Mouse (Mus musculus) heart, embryonic 16.5 days (tissue): ENCODE data around the gene Slc26a10. TPM values are rescaled to one million over a fixed set of nuclear protein-coding genes. Genes with fewer than 3 reads are reported as not detected.

Experiments
- ATAC-seq: fragments of 200-750 bp; cut with Nextera tagmentation; replicated peaks from 2 replicates; pipeline ENCODE4 v1.8.0; 2017; ENCODE audit warnings: moderate number of reproducible peaks; ENCODE audit not compliant: insufficient read depth, low FRiP score; ENCODE audit errors: extremely low read depth
- H3K27ac ChIP-seq: fragments of 300-500 bp; sonication (generic); 2 replicates; pipeline ENCODE4 v1.5.1; 2014; ENCODE audit warnings: mild to moderate bottlenecking, low read length, control low read depth, moderate library complexity
- H3K27me3 ChIP-seq: fragments of 300-500 bp; sonication (generic); 2 replicates; pipeline ENCODE4 v1.6.1; 2014; ENCODE audit warnings: low read length, mixed read lengths; ENCODE audit not compliant: control insufficient read depth, insufficient read depth
- H3K36me3 ChIP-seq: fragments of 300-500 bp; sonication (generic); 2 replicates; pipeline ENCODE4 v1.6.1; 2014; ENCODE audit not compliant: control insufficient read depth, insufficient read depth
- H3K4me1 ChIP-seq: fragments of 300-500 bp; sonication (generic); 2 replicates; pipeline ENCODE4 v1.6.1; 2014; ENCODE audit warnings: low read length, mixed read lengths; ENCODE audit not compliant: control insufficient read depth, insufficient read depth
- H3K4me2 ChIP-seq: fragments of 300-500 bp; sonication (generic); 2 replicates; pipeline ENCODE4 v1.6.1; 2014; ENCODE audit warnings: low read depth, mild to moderate bottlenecking, control low read depth, low read length
- H3K4me3 ChIP-seq: fragments of 300-500 bp; sonication (generic); 2 replicates; pipeline ENCODE4 v1.5.1; 2014; ENCODE audit warnings: mild to moderate bottlenecking, control low read depth, low read length
- H3K9ac ChIP-seq: fragments of 300-500 bp; sonication (generic); 2 replicates; pipeline ENCODE4 v1.6.1; 2014; ENCODE audit warnings: low read length, control low read depth
- H3K9me3 ChIP-seq: fragments of 300-500 bp; sonication (generic); replicated peaks from 2 replicates; pipeline ENCODE4 v1.6.1; 2016; ENCODE audit warnings: low read length; ENCODE audit not compliant: control insufficient read depth
- WGBS: fragments of 180-500 bp; shearing (Covaris S2); extraction: QIAGEN DNeasy Blood & Tissue Kit; methylation state at CpG from one replicate; pipeline ENCODE4 v1.1.7; 2014; 5-methylcytosine and 5-hydroxymethylcytosine counted together
- polyA plus RNA-seq: library from polyadenylated mRNA; unstranded; fragments of >200 nt; fragmentation: Nextera tagmentation; extraction: Ambion mirVana; gene quantifications from 2 replicates; pipeline ENCODE4 v1.2.1, GENCODE M21; 2015

Slc26a10 gene
- polyA plus RNA-seq, 1 experiment from 2014 or later: 16.2 TPM

GRCm38 (mm10) chr10:127171631-127172200 is 8.7 kb downstream of the Slc26a10 start:
- Histone ChIP-seq H3K4me3 (no peak overlapping the region), H3K27me3 (peaks cover 69% of the 10 kb centered on the region), H3K9me3 (no peaks in the 10 kb centered on the region), H3K9ac (no peak overlapping the region), H3K27ac (no peak overlapping the region), H3K36me3 (no peaks in the 10 kb centered on the region), H3K4me2 (no peak overlapping the region), H3K4me1 (peaks cover 7% of the 10 kb centered on the region)
- 73% methylated on average over 15 of the region's 15 CpGs for WGBS
- ATAC-seq: no peak

GRCm38 (mm10) chr10:127170837-127171272 is 9.6 kb downstream of the Slc26a10 start:
- Histone ChIP-seq H3K27me3 (peaks cover 62% of the 10 kb centered on the region), H3K9me3 (no peaks in the 10 kb centered on the region), H3K4me2 (peak overlapping the region; percentile 67), H3K4me1 (peaks cover 7% of the 10 kb centered on the region), H3K27ac (no peak overlapping the region), H3K4me3 (peak overlapping the region; percentile 41), H3K36me3 (no peaks in the 10 kb centered on the region), H3K9ac (peak overlapping the region; percentile 17; the same call in 1 of the 2 replicates)
- ATAC-seq: peak; percentile 56
- under 1% methylated on average over 29 of the region's 29 CpGs for WGBS

GRCm38 (mm10) chr10:127170002-127170401 is 10.4 kb downstream of the Slc26a10 start:
- peaks cover 65% of the 10 kb centered on the region for H3K27me3 ChIP-seq
- H3K4me2 ChIP-seq: peak overlapping the region; percentile 67
- H3K36me3 ChIP-seq: no peaks in the 10 kb centered on the region
- no peaks in the 10 kb centered on the region for H3K9me3 ChIP-seq
- peaks cover 14% of the 10 kb centered on the region for H3K4me1 ChIP-seq
- H3K4me3 ChIP-seq: peak overlapping the region; percentile 41
- WGBS: 10% methylated on average over 22 of the region's 22 CpGs
- no peak overlapping the region for H3K9ac ChIP-seq
- H3K27ac ChIP-seq: no peak overlapping the region
- ATAC-seq: no peak

- no peak overlapping the region for H3K4me2 ChIP-seq
- peaks cover 67% of the 10 kb centered on the region for H3K27me3 ChIP-seq
- H3K4me3 ChIP-seq: no peak overlapping the region
- peaks cover 19% of the 10 kb centered on the region for H3K4me1 ChIP-seq
- no peaks in the 10 kb centered on the region for H3K9me3 ChIP-seq
- no peak for ATAC-seq
- H3K9ac ChIP-seq: no peak overlapping the region
- H3K36me3 ChIP-seq: no peaks in the 10 kb centered on the region
- H3K27ac ChIP-seq: no peak overlapping the region
- 29% methylated on average over 10 of the region's 10 CpGs for WGBS
Observed at GRCm38 (mm10) chr10:127167614-127168192, 12.7 kb downstream of the Slc26a10 start.

- no peak overlapping the region for H3K9ac ChIP-seq
- peaks cover 67% of the 10 kb centered on the region for H3K27me3 ChIP-seq
- H3K27ac ChIP-seq: no peak overlapping the region
Observed at GRCm38 (mm10) chr10:127166771-127167613, 13.5 kb downstream of the Slc26a10 start.

GRCm38 (mm10) chr10:127166404-127166715 is 14.1 kb downstream of the Slc26a10 start:
- H3K4me2 ChIP-seq: peak overlapping the region; percentile 100
- no peak overlapping the region for H3K27ac ChIP-seq
- H3K36me3 ChIP-seq: no peaks in the 10 kb centered on the region
- 2% methylated on average over 11 of the region's 11 CpGs for WGBS
- peak overlapping the region; percentile 73 for H3K4me3 ChIP-seq
- H3K9me3 ChIP-seq: no peaks in the 10 kb centered on the region
- no peak for ATAC-seq
- peaks cover 60% of the 10 kb centered on the region for H3K27me3 ChIP-seq
- no peak overlapping the region; the same call in 1 of the 2 replicates for H3K9ac ChIP-seq
- H3K4me1 ChIP-seq: peaks cover 19% of the 10 kb centered on the region

More at GRCm38 (mm10) chr10:127166771-127167613, 13.5 kb downstream of the Slc26a10 start:
- Histone ChIP-seq H3K4me3 (peak overlapping the region; percentile 73; the same call in 1 of the 2 replicates), H3K4me2 (peak overlapping the region; percentile 100), H3K36me3 (no peaks in the 10 kb centered on the region), H3K9me3 (no peaks in the 10 kb centered on the region), H3K4me1 (peaks cover 19% of the 10 kb centered on the region)
- ATAC-seq: no peak
- 26% methylated on average over 15 of the region's 15 CpGs for WGBS

- Histone ChIP-seq H3K4me3 (peak overlapping the region; percentile 73), H3K36me3 (no peaks in the 10 kb centered on the region), H3K9me3 (no peaks in the 10 kb centered on the region), H3K4me1 (peaks cover 18% of the 10 kb centered on the region), H3K27me3 (peaks cover 55% of the 10 kb centered on the region), H3K4me2 (peak overlapping the region; percentile 100), H3K27ac (peak overlapping the region; percentile 46), H3K9ac (peak overlapping the region; percentile 79)
- ATAC-seq: peak; percentile 38; the same call in 1 of the 2 replicates
- under 1% methylated on average over 53 of the region's 56 CpGs for WGBS
Observed at GRCm38 (mm10) chr10:127165654-127166403, 14.6 kb downstream of the Slc26a10 start.

GRCm38 (mm10) chr10:127165354-127165653 is 15.1 kb downstream of the Slc26a10 start:
- WGBS: under 1% methylated on average over 42 of the region's 42 CpGs
- no peaks in the 10 kb centered on the region for H3K36me3 ChIP-seq

More at GRCm38 (mm10) chr10:127165354-127165653, 15.1 kb downstream of the Slc26a10 start:
- peak overlapping the region; percentile 46 for H3K27ac ChIP-seq
- peak overlapping the region; percentile 79 for H3K9ac ChIP-seq
- H3K4me3 ChIP-seq: peak overlapping the region; percentile 73
- ATAC-seq: peak; percentile 24; the same call in 1 of the 2 replicates
- peaks cover 50% of the 10 kb centered on the region for H3K27me3 ChIP-seq
- H3K9me3 ChIP-seq: no peaks in the 10 kb centered on the region
- peak overlapping the region; percentile 100 for H3K4me2 ChIP-seq
- peaks cover 16% of the 10 kb centered on the region for H3K4me1 ChIP-seq
